Mouse (Mus musculus) forebrain, embryonic 15.5 days (tissue): ENCODE results near the gene Bloc1s4. TPM values are rescaled to one million over a fixed set of nuclear protein-coding genes. Genes with fewer than 3 reads are reported as not detected.

Source experiments
- ATAC-seq: fragments of 200-750 bp; cut with Nextera tagmentation; replicated peaks from 2 replicates; pipeline ENCODE4 v1.8.0; 2017; ENCODE audit warnings: mild to moderate bottlenecking, moderate TSS enrichment, moderate library complexity
- H3K27ac ChIP-seq: fragments of 300-500 bp; sonication (generic); replicated peaks from 2 replicates; pipeline ENCODE4 v1.5.1; 2015; ENCODE audit warnings: mild to moderate bottlenecking, inconsistent platforms
- H3K27me3 ChIP-seq: fragments of 300-500 bp; sonication (generic); 2 replicates; pipeline ENCODE4 v1.6.1; 2015; ENCODE audit warnings: inconsistent platforms
- H3K36me3 ChIP-seq: fragments of 300-500 bp; sonication (generic); 2 replicates; pipeline ENCODE4 v1.6.1; 2015; ENCODE audit warnings: mild to moderate bottlenecking, inconsistent platforms
- H3K4me1 ChIP-seq: fragments of 300-500 bp; sonication (generic); 2 replicates; pipeline ENCODE4 v1.6.1; 2015; ENCODE audit warnings: inconsistent platforms
- H3K4me2 ChIP-seq: fragments of 300-500 bp; sonication (generic); replicated peaks from 2 replicates; pipeline ENCODE4 v1.6.1; 2015; ENCODE audit warnings: mild to moderate bottlenecking, inconsistent platforms
- H3K4me3 ChIP-seq: fragments of 300-500 bp; sonication (generic); 2 replicates; pipeline ENCODE4 v1.5.1; 2015; ENCODE audit warnings: mild to moderate bottlenecking, inconsistent platforms
- H3K9ac ChIP-seq: fragments of 300-500 bp; sonication (generic); replicated peaks from 2 replicates; pipeline ENCODE4 v1.6.1; 2015; ENCODE audit warnings: mild to moderate bottlenecking, inconsistent platforms
- H3K9me3 ChIP-seq: fragments of 300-500 bp; sonication (generic); 2 replicates; pipeline ENCODE4 v1.6.1; 2016; ENCODE audit warnings: inconsistent platforms
- WGBS: fragments of 180-500 bp; shearing (Covaris S2); methylation state at CpG from one replicate; pipeline ENCODE4 v1.1.7; 2015; ENCODE audit warnings: mixed read lengths; 5-methylcytosine and 5-hydroxymethylcytosine counted together
- polyA plus RNA-seq: library from polyadenylated mRNA; unstranded; fragments of >200 nt; fragmentation: Nextera tagmentation; extraction: Ambion mirVana; gene quantifications from 2 replicates; pipeline ENCODE4 v1.2.1, GENCODE M21; 2015

The Bloc1s4 gene
- polyA plus RNA-seq, 1 experiment from 2014 or later = 30.4 TPM

- ATAC-seq = no peak
- Histone ChIP-seq H3K27me3 (no peaks in the 10 kb centered on the region), H3K4me2 (no peak overlapping the region), H3K9me3 (no peaks in the 10 kb centered on the region), H3K4me3 (no peak overlapping the region), H3K36me3 (no peaks in the 10 kb centered on the region), H3K9ac (no peak overlapping the region), H3K27ac (no peak overlapping the region), H3K4me1 (peaks cover 12% of the 10 kb centered on the region)
- WGBS = 63% methylated on average over 3 of the region's 3 CpGs
Observed at GRCm38 (mm10) chr5:36769603-36770002, 21.2 kb upstream of the Bloc1s4 start.

- 41% methylated on average over 10 of the region's 10 CpGs for WGBS
- H3K9me3 ChIP-seq = no peaks in the 10 kb centered on the region
- no peak overlapping the region for H3K9ac ChIP-seq
- no peak overlapping the region for H3K4me3 ChIP-seq
- H3K4me2 ChIP-seq = peak overlapping the region; percentile 19
- H3K27ac ChIP-seq = peak overlapping the region; percentile 31; the same call in 1 of the 2 replicates
- no peaks in the 10 kb centered on the region for H3K36me3 ChIP-seq
- peaks cover 12% of the 10 kb centered on the region for H3K4me1 ChIP-seq
- ATAC-seq = peak; percentile 78; the same call in 1 of the 2 replicates
- no peaks in the 10 kb centered on the region for H3K27me3 ChIP-seq
Observed at GRCm38 (mm10) chr5:36766958-36767703, 18.7 kb upstream of the Bloc1s4 start.

DNA sequence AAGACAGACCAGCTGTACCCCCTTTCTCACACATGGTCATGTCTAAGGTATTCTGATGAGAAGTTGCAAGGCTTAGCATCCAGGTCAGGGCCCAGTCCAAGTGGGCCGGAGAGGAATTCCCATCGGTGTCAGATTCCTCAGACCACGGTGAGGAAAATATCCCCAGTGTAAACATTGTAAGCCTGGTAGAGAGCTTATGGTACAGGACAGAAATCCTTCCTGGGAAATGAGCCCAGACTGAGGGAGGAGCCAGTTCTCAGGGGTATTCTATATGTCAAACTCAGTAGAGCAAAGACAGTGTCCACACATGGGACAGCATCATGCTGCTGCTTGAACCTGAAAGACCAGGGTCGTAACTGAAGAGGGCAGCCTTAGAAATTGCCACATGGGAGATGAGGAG is 11.4 kb upstream of the Bloc1s4 start:
- no peaks in the 10 kb centered on the region for H3K9me3 ChIP-seq
- ATAC-seq = no peak
- H3K4me2 ChIP-seq = no peak overlapping the region
- no peak overlapping the region for H3K9ac ChIP-seq
- no peaks in the 10 kb centered on the region for H3K36me3 ChIP-seq
- no peaks in the 10 kb centered on the region for H3K27me3 ChIP-seq
- H3K27ac ChIP-seq = no peak overlapping the region
- WGBS = 82% methylated on average over 4 of the region's 4 CpGs
- no peaks in the 10 kb centered on the region for H3K4me1 ChIP-seq
- no peak overlapping the region for H3K4me3 ChIP-seq

DNA sequence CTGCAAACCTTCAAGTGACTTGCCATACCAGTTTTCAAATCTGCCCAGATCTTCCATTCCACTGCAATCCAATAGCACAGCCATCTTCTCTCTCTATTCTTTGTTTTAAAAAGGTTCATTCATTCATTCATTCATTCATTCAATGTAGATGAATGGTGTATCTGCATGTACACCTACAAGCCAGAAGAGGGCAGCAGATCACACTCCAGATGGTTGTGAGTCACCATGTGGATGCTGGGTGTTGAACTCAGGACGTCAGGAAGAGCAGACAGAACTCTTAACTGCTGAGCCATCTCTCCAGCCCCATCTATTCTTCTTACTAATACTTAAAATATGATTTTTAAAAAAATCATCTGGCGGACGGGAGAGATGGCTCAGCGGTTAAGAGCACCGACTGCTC is 8.6 kb upstream of the Bloc1s4 start:
- Histone ChIP-seq H3K36me3 (no peaks in the 10 kb centered on the region), H3K4me1 (no peaks in the 10 kb centered on the region), H3K27ac (no peak overlapping the region), H3K27me3 (no peaks in the 10 kb centered on the region), H3K4me2 (no peak overlapping the region), H3K4me3 (no peak overlapping the region), H3K9ac (no peak overlapping the region), H3K9me3 (no peaks in the 10 kb centered on the region)
- 64% methylated on average over 5 of the region's 5 CpGs for WGBS
- no peak for ATAC-seq

GRCm38 (mm10) chr5:36750119-36751078 is 1.9 kb upstream of the Bloc1s4 start:
- no peak for ATAC-seq
- Histone ChIP-seq H3K4me3 (no peak overlapping the region), H3K27me3 (no peaks in the 10 kb centered on the region), H3K9ac (no peak overlapping the region), H3K9me3 (no peaks in the 10 kb centered on the region), H3K4me2 (no peak overlapping the region), H3K4me1 (peaks cover 20% of the 10 kb centered on the region), H3K27ac (no peak overlapping the region), H3K36me3 (no peaks in the 10 kb centered on the region)
- WGBS = 75% methylated on average over 9 of the region's 9 CpGs

- peak overlapping the region; percentile 92 for H3K4me2 ChIP-seq
- H3K27ac ChIP-seq = no peak overlapping the region
- H3K4me3 ChIP-seq = peak overlapping the region; percentile 76
- H3K36me3 ChIP-seq = no peaks in the 10 kb centered on the region
- WGBS = 2% methylated on average over 76 of the region's 76 CpGs
- peaks cover 20% of the 10 kb centered on the region for H3K4me1 ChIP-seq
- peak overlapping the region; percentile 70 for H3K9ac ChIP-seq
- peak; percentile 41; the same call in 1 of the 2 replicates for ATAC-seq
- H3K27me3 ChIP-seq = no peaks in the 10 kb centered on the region
- no peaks in the 10 kb centered on the region for H3K9me3 ChIP-seq
Observed at GRCm38 (mm10) chr5:36747794-36748535, 485 bp downstream of the Bloc1s4 start.

- WGBS = 86% methylated on average over 7 of the region's 7 CpGs
- Histone ChIP-seq H3K36me3 (no peaks in the 10 kb centered on the region), H3K4me2 (peak overlapping the region; percentile 92), H3K4me3 (peak overlapping the region; percentile 76), H3K9me3 (no peaks in the 10 kb centered on the region), H3K27me3 (no peaks in the 10 kb centered on the region), H3K4me1 (peaks cover 20% of the 10 kb centered on the region), H3K27ac (no peak overlapping the region), H3K9ac (no peak overlapping the region)
- ATAC-seq = no peak
Observed at GRCm38 (mm10) chr5:36747071-36747470, 1.4 kb downstream of the Bloc1s4 start.

- Histone ChIP-seq H3K27ac (no peak overlapping the region), H3K9ac (no peak overlapping the region), H3K9me3 (no peaks in the 10 kb centered on the region), H3K4me1 (peaks cover 14% of the 10 kb centered on the region), H3K4me3 (no peak overlapping the region), H3K4me2 (no peak overlapping the region), H3K27me3 (no peaks in the 10 kb centered on the region), H3K36me3 (no peaks in the 10 kb centered on the region)
- no peak for ATAC-seq
- WGBS = 43% methylated on average over 16 of the region's 16 CpGs
Observed at GRCm38 (mm10) chr5:36742126-36742848, 6.2 kb downstream of the Bloc1s4 start.

DNA sequence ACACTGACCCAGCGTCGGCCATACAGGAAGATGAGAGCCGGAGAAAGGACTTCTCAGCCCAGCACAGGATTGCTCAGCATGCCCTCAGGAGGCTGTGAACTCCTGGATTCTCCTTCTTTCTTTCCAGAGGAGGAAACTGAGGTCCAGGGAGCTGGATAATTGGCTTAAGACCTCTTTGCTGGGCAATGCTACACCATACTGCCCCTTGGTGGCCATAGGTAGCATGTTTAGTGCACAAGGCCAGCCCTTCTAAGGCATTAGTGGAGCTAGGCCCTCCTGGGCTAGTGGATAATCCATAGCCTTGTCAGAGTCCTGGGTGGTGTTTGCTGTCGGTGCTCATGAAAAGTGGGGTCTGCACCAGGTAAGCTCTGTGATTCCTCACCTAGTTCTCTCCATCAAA is 8.6 kb downstream of the Bloc1s4 start:
- no peak overlapping the region for H3K4me2 ChIP-seq
- H3K9ac ChIP-seq = no peak overlapping the region
- 47% methylated on average over 4 of the region's 4 CpGs for WGBS
- H3K27ac ChIP-seq = no peak overlapping the region
- H3K4me1 ChIP-seq = no peaks in the 10 kb centered on the region
- H3K27me3 ChIP-seq = no peaks in the 10 kb centered on the region
- no peak overlapping the region for H3K4me3 ChIP-seq
- H3K9me3 ChIP-seq = no peaks in the 10 kb centered on the region
- H3K36me3 ChIP-seq = no peaks in the 10 kb centered on the region
- ATAC-seq = no peak

DNA sequence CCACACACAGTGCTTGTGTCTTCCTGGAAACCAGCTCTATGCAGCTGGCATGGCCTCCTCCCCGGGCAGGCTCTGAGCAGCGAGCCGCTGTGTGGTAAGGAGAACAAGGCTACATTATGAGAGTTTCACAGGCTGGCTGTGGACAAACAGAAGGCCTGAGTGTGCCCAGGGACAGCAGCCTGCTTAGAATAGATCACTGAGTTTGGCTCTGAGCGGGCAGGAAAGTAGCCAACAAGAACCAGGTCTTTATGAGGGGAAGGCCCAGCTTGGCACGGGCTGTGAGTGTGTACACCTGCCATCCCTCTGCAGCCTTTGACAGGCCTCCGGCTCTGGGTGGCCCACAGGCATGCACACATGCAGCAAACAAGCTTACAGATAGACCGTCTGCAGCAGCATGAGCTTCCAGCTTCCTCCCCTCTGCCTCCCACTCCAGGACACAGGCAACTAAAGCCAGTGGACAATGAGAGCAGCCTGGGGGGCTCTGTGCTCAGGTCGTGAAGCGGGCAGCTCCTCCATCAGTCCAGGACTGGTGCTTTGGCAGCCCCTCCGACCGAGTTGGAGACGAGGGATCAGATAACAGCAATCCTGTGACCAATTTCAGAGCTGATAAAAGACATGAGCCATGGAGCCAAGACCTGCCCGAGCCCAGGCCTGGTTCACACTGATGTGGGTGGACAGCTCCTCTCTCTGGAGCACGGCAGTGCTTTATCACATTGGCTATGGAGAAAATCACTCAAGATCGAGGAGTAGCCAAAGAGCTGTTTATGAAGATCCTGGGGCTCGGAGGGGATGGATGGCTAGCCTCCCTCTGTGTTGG is 9.4 kb downstream of the Bloc1s4 start:
- H3K4me1 ChIP-seq = no peaks in the 10 kb centered on the region
- H3K4me3 ChIP-seq = no peak overlapping the region
- no peak overlapping the region for H3K27ac ChIP-seq
- no peak overlapping the region for H3K4me2 ChIP-seq
- no peaks in the 10 kb centered on the region for H3K9me3 ChIP-seq
- no peaks in the 10 kb centered on the region for H3K36me3 ChIP-seq
- WGBS = 65% methylated on average over 16 of the region's 16 CpGs
- H3K27me3 ChIP-seq = no peaks in the 10 kb centered on the region
- H3K9ac ChIP-seq = no peak overlapping the region
- ATAC-seq = peak; percentile 74

DNA sequence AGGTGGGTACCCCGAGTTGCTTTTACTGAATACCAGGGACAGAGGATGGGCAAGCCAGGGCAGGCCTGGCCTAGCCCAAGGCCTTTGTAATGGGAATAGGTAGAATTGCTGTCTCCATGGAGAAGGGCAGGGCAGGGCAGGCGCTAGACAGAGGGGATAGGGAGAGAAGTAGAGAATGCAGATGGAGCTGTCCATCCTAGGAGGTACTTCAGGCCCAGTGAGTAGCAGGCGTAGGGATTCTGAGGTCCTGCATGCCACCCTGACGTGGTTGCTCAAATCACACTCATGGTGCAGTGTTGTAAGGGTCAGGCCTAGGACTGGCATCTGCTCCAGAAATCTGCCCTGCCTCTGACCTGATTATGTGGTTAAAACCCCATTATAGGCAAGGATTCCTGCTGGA is 10.7 kb downstream of the Bloc1s4 start:
- WGBS = 73% methylated on average over 4 of the region's 4 CpGs
- no peak overlapping the region for H3K9ac ChIP-seq
- no peaks in the 10 kb centered on the region for H3K4me1 ChIP-seq
- H3K9me3 ChIP-seq = no peaks in the 10 kb centered on the region
- H3K4me3 ChIP-seq = no peak overlapping the region
- no peaks in the 10 kb centered on the region for H3K36me3 ChIP-seq
- no peak overlapping the region for H3K4me2 ChIP-seq
- no peak for ATAC-seq
- H3K27ac ChIP-seq = no peak overlapping the region
- H3K27me3 ChIP-seq = no peaks in the 10 kb centered on the region
